Mouse (Mus musculus) thymus, adult 2 months (tissue): ENCODE results near the gene Gm42715.
A peak's percentile ranks its signal among the peaks of the same experiment; 100 is the strongest.

ENCODE experiments used
- CTCF ChIP-seq: fragments of 200-500 bp; IDR thresholded peaks from 2 replicates; pipeline ENCODE4 v1.5.1; 2012; ENCODE audit warnings: mild to moderate bottlenecking, control low read depth, low read length, moderate library complexity, borderline replicate concordance; ENCODE audit not compliant: control insufficient read depth, poor library complexity, insufficient read depth; ENCODE audit errors: extremely low read depth
- POLR2A ChIP-seq: fragments of 200-500 bp; IDR thresholded peaks from 2 replicates; pipeline ENCODE4 v1.6.1; 2012; ENCODE audit warnings: mild to moderate bottlenecking, low read length, control low read depth, moderate library complexity; ENCODE audit not compliant: control insufficient read depth, poor library complexity, insufficient read depth; ENCODE audit errors: extremely low read depth

GRCm38 (mm10) chr7:127478635-127479317 is 40.6 kb upstream of the Gm42715 start, which contains the start of gene Fbrs:
- peak; percentile 40; the same call in 1 of the 2 replicates for TF ChIP-seq POLR2A
- no peak for TF ChIP-seq CTCF
